Mouse (Mus musculus) embryonic facial prominence, embryonic 11.5 days (tissue): ENCODE data around the gene Ms4a13. TPM values are rescaled to one million over a fixed set of nuclear protein-coding genes. Genes with fewer than 3 reads are reported as not detected.
A peak's percentile ranks its signal among the peaks of the same experiment; 100 is the strongest.
"Not testable (repeated sequence)": the region's sequence is repeated elsewhere in the genome, so short reads cannot be mapped to it uniquely, and the experiment has no call there.

Source experiments
- ATAC-seq: fragments of 200-750 bp; cut with Nextera tagmentation; replicated peaks from 2 replicates; pipeline ENCODE4 v1.8.0; 2017; ENCODE audit warnings: low read depth; ENCODE audit not compliant: insufficient number of reproducible peaks, low FRiP score, low TSS enrichment
- DNase-seq: peaks from one replicate; pipeline ENCODE4 v3.0.0-alpha.2; 2015; ENCODE audit warnings: low spot score
- H3K27ac ChIP-seq: fragments of 300-500 bp; sonication (generic); replicated peaks from 2 replicates; pipeline ENCODE4 v1.5.1; 2014; ENCODE audit warnings: mild to moderate bottlenecking, low read depth, low read length, control low read depth
- H3K27me3 ChIP-seq: fragments of 300-500 bp; sonication (generic); 2 replicates; pipeline ENCODE4 v1.6.1; 2014; ENCODE audit warnings: mild to moderate bottlenecking, low read length, moderate library complexity, mixed read lengths; ENCODE audit not compliant: control insufficient read depth, insufficient read depth
- H3K36me3 ChIP-seq: fragments of 300-500 bp; sonication (generic); replicated peaks from 2 replicates; pipeline ENCODE4 v1.6.1; 2014; ENCODE audit warnings: low read depth, mild to moderate bottlenecking, low read length, moderate library complexity, mixed read lengths; ENCODE audit not compliant: control insufficient read depth, insufficient read depth
- H3K4me1 ChIP-seq: fragments of 300-500 bp; sonication (generic); 2 replicates; pipeline ENCODE4 v1.6.1; 2014; ENCODE audit warnings: low read length, mixed read lengths; ENCODE audit not compliant: control insufficient read depth, insufficient read depth
- H3K4me2 ChIP-seq: fragments of 300-500 bp; sonication (generic); 2 replicates; pipeline ENCODE4 v1.6.1; 2014; ENCODE audit warnings: low read depth, mild to moderate bottlenecking, control low read depth, low read length, moderate library complexity
- H3K4me3 ChIP-seq: fragments of 300-500 bp; sonication (generic); 2 replicates; pipeline ENCODE4 v1.5.1; 2014; ENCODE audit warnings: low read depth, low read length, control low read depth
- H3K9ac ChIP-seq: fragments of 300-500 bp; sonication (generic); replicated peaks from 2 replicates; pipeline ENCODE4 v1.6.1; 2014; ENCODE audit warnings: mild to moderate bottlenecking, control low read depth, low read length
- H3K9me3 ChIP-seq: fragments of 300-500 bp; sonication (generic); replicated peaks from 2 replicates; pipeline ENCODE4 v1.6.1; 2016; ENCODE audit warnings: mild to moderate bottlenecking, low read length, inconsistent platforms, mixed read lengths; ENCODE audit not compliant: control insufficient read depth
- WGBS: fragments of 180-500 bp; shearing (Covaris S2); extraction: QIAGEN DNeasy Blood & Tissue Kit; methylation state at CpG from one replicate; pipeline ENCODE4 v1.1.7; 2014; 5-methylcytosine and 5-hydroxymethylcytosine counted together
- polyA plus RNA-seq: library from polyadenylated mRNA; unstranded; fragments of >200 nt; fragmentation: Nextera tagmentation; extraction: Ambion mirVana; gene quantifications from 2 replicates; pipeline ENCODE4 v1.2.1, GENCODE M21; 2014

Gene Ms4a13
- polyA plus RNA-seq, 1 experiment from 2014 or later = not detected

DNA sequence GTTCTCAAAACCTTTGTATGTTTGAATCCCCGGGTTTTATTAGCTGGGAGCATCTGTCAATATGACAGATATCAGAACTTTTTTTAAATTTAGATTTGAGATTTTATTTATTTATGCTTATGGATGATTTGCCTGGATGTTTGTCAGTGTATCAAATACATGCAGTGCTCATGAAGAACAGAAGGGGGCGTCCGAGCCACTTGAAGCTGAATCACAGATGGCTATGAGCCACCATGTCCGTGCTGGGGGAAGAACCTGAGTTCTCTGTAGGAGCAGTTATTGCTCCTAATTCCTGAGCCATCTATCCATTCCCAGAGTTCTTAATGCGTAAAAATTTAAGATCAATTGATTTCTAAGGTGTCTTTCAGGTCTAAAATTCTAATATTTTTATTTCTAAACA is 12.4 kb downstream of the Ms4a13 start:
- 15% methylated on average over 5 of the region's 5 CpGs for WGBS
- Histone ChIP-seq H3K27me3 (no peaks in the 10 kb centered on the region), H3K27ac (no peak overlapping the region), H3K36me3 (no peaks in the 10 kb centered on the region), H3K4me3 (no peak overlapping the region), H3K4me2 (no peak overlapping the region), H3K4me1 (no peaks in the 10 kb centered on the region), H3K9ac (no peak overlapping the region), H3K9me3 (no peaks in the 10 kb centered on the region)
- ATAC-seq (no peak), DNase-seq (peak; percentile 10)

DNA sequence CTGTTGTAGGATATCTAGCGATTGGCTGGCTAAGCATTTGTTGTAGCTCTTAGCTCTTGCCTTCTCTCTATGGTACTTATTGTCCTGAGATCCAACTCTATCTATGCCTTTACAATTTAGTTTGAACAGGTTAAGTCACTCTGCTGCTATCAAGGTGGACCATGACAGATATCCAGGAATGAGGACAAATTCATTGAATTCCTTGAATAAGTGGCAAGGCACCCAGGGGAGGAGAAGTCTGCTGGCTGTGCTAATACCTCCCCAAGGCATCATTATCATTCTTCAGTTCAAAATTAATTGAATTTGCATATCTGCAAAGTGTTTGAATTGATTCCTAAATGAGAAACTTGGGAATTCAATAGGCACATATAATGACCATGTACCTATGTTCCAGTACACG is 19.1 kb downstream of the Ms4a13 start:
- ATAC-seq = no peak
- no peak overlapping the region for H3K4me3 ChIP-seq
- no peak overlapping the region for H3K27ac ChIP-seq
- H3K9ac ChIP-seq = no peak overlapping the region
- no peaks in the 10 kb centered on the region for H3K9me3 ChIP-seq
- H3K4me1 ChIP-seq = no peaks in the 10 kb centered on the region
- no peaks in the 10 kb centered on the region for H3K36me3 ChIP-seq
- 64% methylated on average over 2 of the region's 2 CpGs for WGBS
- H3K27me3 ChIP-seq = no peaks in the 10 kb centered on the region
- no peak overlapping the region for H3K4me2 ChIP-seq
- DNase-seq = no peak

DNA sequence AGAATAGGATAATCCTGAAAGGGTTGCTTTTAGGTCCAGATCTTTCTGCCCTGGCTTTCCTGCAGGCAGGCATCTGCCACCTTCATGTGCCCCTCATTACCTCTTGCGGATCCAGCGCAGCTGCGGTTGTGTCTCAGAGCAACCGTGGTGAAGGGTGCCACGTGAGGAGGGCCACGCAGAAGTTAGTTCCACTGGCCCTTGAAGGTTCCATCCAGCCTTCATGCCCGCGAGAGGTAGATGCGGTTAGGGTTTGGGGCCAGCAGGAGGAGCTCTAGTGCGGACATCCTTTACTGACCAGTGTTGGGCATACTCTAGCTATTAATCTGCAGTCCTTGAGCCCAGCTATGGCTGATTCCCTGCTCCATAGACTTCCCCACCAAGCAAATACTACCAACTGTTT is 31.4 kb downstream of the Ms4a13 start, which contains the start of gene 1700025F22Rik:
TSS of gene 1700025F22Rik (minus strand) at position 149 of the 400 bp plus-strand sequence.
- Histone ChIP-seq H3K36me3 (no peaks in the 10 kb centered on the region), H3K27ac (no peak within 1 kb of the TSS), H3K27me3 (no peaks in the 10 kb centered on the region), H3K9me3 (no peaks in the 10 kb centered on the region), H3K4me1 (no peaks in the 10 kb centered on the region), H3K4me2 (no peak within 1 kb of the TSS), H3K9ac (no peak within 1 kb of the TSS), H3K4me3 (no peak within 1 kb of the TSS)
- DNase-seq (no peak), ATAC-seq (no peak)
- WGBS = 28% methylated on average over 10 of the region's 10 CpGs

DNA sequence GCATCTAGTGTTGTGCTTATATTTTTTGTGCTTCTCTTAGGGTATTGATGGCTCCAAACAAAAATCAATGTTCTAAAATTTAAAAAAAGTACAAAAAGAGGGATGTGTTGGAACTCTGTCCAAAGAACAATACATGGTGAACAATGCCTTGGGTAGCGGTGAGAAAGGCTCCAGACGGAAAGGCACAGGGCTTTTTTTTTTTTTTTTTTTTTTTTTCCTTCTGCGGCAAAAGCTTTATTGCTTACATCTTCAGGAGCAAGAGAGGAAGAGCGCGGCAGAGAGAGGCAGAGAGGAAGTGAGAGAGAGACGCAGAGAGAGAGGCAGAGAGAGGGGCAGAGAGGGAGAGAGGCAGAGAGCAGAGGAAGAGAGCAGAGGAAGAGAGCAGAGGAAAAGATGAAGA is 38.6 kb downstream of the Ms4a13 start:
- WGBS = 86% methylated on average over 6 of the region's 6 CpGs
- not testable (repeated sequence) for H3K4me1 ChIP-seq, H3K4me2 ChIP-seq, ATAC-seq, DNase-seq, H3K9me3 ChIP-seq, H3K4me3 ChIP-seq, H3K9ac ChIP-seq, H3K36me3 ChIP-seq, H3K27ac ChIP-seq, H3K27me3 ChIP-seq

DNA sequence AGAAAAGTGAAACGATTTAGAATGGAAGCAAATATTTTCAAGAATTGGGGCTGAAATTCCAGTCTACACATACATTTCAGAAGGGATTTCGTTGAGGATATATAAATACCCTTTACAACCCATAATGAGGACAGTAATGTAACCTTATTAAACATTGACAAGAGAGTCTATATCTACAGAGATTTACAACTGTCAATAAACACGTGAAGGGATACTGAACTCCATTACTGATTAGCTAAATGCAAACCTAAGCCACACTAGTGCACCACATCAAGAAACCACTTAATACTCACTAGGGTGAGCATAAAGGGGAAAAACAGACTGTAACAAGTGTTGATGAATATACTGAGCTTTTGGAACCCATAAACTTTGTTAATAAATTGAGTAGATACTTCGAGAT is 61.2 kb downstream of the Ms4a13 start:
- DNase-seq = no peak
- H3K27me3 ChIP-seq = no peaks in the 10 kb centered on the region
- no peaks in the 10 kb centered on the region for H3K9me3 ChIP-seq
- 72% methylated on average over 4 of the region's 4 CpGs for WGBS
- no peak for ATAC-seq
- H3K4me1 ChIP-seq = no peaks in the 10 kb centered on the region
- H3K9ac ChIP-seq = no peak overlapping the region
- no peaks in the 10 kb centered on the region for H3K36me3 ChIP-seq
- H3K4me2 ChIP-seq = no peak overlapping the region
- no peak overlapping the region for H3K4me3 ChIP-seq
- H3K27ac ChIP-seq = no peak overlapping the region

DNA sequence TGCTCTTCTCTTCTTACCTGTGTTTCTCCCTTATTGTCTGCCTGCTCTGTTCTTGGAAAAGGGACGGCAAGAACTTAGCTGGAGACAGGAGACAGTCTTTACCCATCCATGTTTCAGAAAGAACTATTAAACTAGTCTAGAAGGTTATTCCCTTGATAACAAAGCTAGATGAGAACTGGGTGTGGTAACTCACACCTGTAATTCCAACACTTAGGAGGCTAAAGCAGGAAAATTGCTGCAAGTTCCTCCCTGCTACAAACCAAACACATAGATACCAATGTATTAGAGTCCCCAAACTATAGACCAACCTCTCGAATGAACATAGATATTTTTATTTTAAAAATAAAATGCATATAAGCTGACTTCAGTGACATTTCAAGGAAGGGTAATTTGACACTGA is 61.7 kb downstream of the Ms4a13 start:
- Histone ChIP-seq H3K9ac (no peak overlapping the region), H3K27ac (no peak overlapping the region), H3K4me3 (no peak overlapping the region), H3K27me3 (no peaks in the 10 kb centered on the region), H3K4me2 (no peak overlapping the region), H3K36me3 (no peaks in the 10 kb centered on the region), H3K4me1 (no peaks in the 10 kb centered on the region), H3K9me3 (no peaks in the 10 kb centered on the region)
- ATAC-seq (no peak), DNase-seq (no peak)
- 85% methylated on average over 2 of the region's 2 CpGs for WGBS

DNA sequence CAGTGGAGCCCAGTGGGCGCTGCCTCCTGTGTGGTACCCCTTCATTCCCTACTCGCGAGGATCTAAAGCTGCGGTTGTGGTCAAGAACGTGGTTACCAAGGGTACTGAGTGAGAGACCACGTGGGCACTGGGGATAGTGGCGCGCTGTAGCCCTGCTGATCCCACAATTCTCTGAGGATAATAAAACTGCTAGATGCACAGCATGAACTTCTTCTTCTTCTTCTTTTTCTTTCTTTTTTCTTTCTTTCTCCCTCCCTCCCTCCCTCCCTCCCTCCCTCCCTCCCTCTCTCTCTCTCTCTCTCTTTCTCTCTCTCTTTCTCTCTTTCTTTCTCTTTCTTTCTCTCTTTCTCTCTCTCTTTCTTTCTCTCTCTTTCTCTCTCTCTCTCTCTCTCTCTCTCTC is 65.8 kb downstream of the Ms4a13 start, which contains the start of gene 1700017D01Rik:
TSS of gene 1700017D01Rik (minus strand) at position 101 of the 400 bp plus-strand sequence.
- not testable (repeated sequence) for H3K9me3 ChIP-seq, H3K36me3 ChIP-seq, H3K9ac ChIP-seq, H3K4me1 ChIP-seq, H3K27ac ChIP-seq, H3K4me2 ChIP-seq, H3K27me3 ChIP-seq, DNase-seq, ATAC-seq, H3K4me3 ChIP-seq
- 87% methylated on average over 8 of the region's 8 CpGs for WGBS

DNA sequence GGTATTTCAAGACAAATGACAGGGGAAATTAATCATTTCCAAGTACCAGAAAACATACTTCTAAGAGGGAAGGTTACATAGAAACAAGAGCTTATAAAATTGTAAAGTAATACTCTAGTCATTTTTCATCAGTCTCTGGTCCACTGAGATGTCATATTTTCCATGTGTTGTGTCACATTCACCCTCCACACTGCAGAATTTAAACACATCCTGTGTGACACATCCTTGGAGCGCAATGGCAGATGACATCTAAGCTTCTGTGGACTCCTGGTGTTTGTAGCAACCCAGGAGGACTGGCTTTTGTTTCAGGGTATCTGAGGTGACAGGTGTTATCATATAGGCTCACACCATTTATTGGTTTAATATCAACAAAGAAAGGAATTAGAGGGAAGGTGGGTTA is 66.8 kb downstream of the Ms4a13 start:
- DNase-seq (no peak), ATAC-seq (no peak)
- H3K9ac ChIP-seq = no peak overlapping the region
- 85% methylated on average over 1 of the region's 1 CpGs for WGBS
- no peak overlapping the region for H3K27ac ChIP-seq
- no peaks in the 10 kb centered on the region for H3K36me3 ChIP-seq
- no peak overlapping the region for H3K4me2 ChIP-seq
- no peaks in the 10 kb centered on the region for H3K27me3 ChIP-seq
- no peaks in the 10 kb centered on the region for H3K4me1 ChIP-seq
- H3K4me3 ChIP-seq = no peak overlapping the region
- H3K9me3 ChIP-seq = no peaks in the 10 kb centered on the region
